Mouse (Mus musculus): ENCODE results near the gene 1700012B07Rik. TPM values are rescaled to one million over a fixed set of nuclear protein-coding genes. Genes with fewer than 3 reads are reported as not detected.

The 1700012B07Rik gene
- total and polyA plus RNA-seq, 3 experiments: not detected

GRCm38 (mm10) chr11:109793578-109793977 lies 34.3 kb downstream of the 1700012B07Rik start:
- no peaks in the 10 kb centered on the region for H3K4me1 ChIP-seq (ENCODE audit: control insufficient read depth in 1 of 2, insufficient read depth in 2 of 2, low read length in 2 of 2)
- no peak for DNase-seq (ENCODE audit: low read depth, low spot score)
- no peaks in the 10 kb centered on the region for H3K36me3 ChIP-seq (ENCODE audit: control insufficient read depth in 1 of 2, insufficient read depth in 2 of 2, low read length in 2 of 2)
- TF ChIP-seq USF1 (IDR thresholded peaks at IDR 0.05; ENCODE audit: low read depth, low read length): no peak
- TF ChIP-seq UBTF (IDR thresholded peaks at IDR 0.05; ENCODE audit: borderline replicate concordance, insufficient read depth, low read depth, low read length): no peak
- no peak for TF ChIP-seq KAT2A (conservative IDR thresholded peaks at IDR 0.05; ENCODE audit: low read depth, low read length)
- H3K79me2 ChIP-seq (ENCODE audit: control insufficient read depth, insufficient read depth, low read length, poor library complexity): no peaks in the 10 kb centered on the region
- no peaks in the 10 kb centered on the region for H3K9me3 ChIP-seq (replicated peaks; ENCODE audit: insufficient read depth, low read length)
- H3K27ac ChIP-seq (ENCODE audit: control insufficient read depth, low read depth, low read length): no peak overlapping the region
- H3K27me3 ChIP-seq (ENCODE audit: control insufficient read depth in 1 of 2, insufficient read depth in 2 of 2, low read length in 2 of 2): no peaks in the 10 kb centered on the region
- H3K9ac ChIP-seq (ENCODE audit: control insufficient read depth, low read depth, low read length, poor library complexity, severe bottlenecking): no peak overlapping the region
- no peak overlapping the region for H3K4me3 ChIP-seq (ENCODE audit: control insufficient read depth in 1 of 2, insufficient read depth in 1 of 2, low read depth in 2 of 2, low read length in 2 of 2)

DNA sequence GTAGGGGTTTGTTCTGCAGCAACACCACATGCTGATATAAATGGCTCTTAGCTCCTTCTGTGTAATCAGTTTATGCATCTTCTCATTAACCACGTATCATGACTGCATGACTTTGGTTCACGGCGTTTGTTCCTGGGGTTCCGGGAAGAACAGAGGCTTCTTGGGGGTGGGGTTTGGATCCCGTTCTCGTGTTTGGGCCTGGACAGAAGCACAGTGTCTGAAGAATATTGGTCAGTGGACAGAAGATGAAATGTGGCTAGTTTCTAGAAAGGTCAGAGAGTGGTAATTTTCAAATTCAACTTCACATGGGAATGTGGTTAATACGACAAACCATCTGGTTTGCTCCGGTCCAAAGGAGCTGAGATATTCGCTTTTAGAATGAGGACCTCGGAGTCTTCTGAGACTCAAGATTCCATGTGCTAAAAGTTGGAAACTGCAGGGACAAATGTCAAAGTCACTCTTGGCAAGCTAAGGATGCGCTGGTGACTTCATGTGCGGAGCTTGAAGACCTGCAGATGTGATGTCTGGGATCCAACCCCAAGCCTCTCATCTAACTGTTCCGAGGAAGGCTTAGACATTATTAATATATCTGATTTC lies 35.3 kb downstream of the 1700012B07Rik start:
- Histone ChIP-seq H3K27me3 (ENCODE audit: control insufficient read depth in 1 of 2, insufficient read depth in 2 of 2, low read length in 2 of 2) (no peaks in the 10 kb centered on the region), H3K36me3 (ENCODE audit: control insufficient read depth in 1 of 2, insufficient read depth in 2 of 2, low read length in 2 of 2) (no peaks in the 10 kb centered on the region), H3K27ac (ENCODE audit: control insufficient read depth, low read depth, low read length) (no peak overlapping the region), H3K4me1 (ENCODE audit: control insufficient read depth in 1 of 2, insufficient read depth in 2 of 2, low read length in 2 of 2) (no peaks in the 10 kb centered on the region), H3K79me2 (ENCODE audit: control insufficient read depth, insufficient read depth, low read length, poor library complexity) (no peaks in the 10 kb centered on the region), H3K4me3 (ENCODE audit: control insufficient read depth in 1 of 2, insufficient read depth in 1 of 2, low read depth in 2 of 2, low read length in 2 of 2) (no peak overlapping the region), H3K9ac (ENCODE audit: control insufficient read depth, low read depth, low read length, poor library complexity, severe bottlenecking) (no peak overlapping the region), H3K9me3 (replicated peaks; ENCODE audit: insufficient read depth, low read length) (no peaks in the 10 kb centered on the region)
- TF ChIP-seq SIN3A (IDR thresholded peaks at IDR 0.05; ENCODE audit: low read length) (no peak), NELFE (IDR thresholded peaks at IDR 0.05; ENCODE audit: low read depth, low read length) (no peak), MAZ (IDR thresholded peaks at IDR 0.05; ENCODE audit: low read depth, low read length) (no peak), NRF1 (IDR thresholded peaks at IDR 0.05; ENCODE audit: insufficient read depth, low read depth, low read length, poor library complexity, severe bottlenecking) (no peak), EP300 (IDR thresholded peaks at IDR 0.05; ENCODE audit: low read depth in 1 of 2, low read length in 2 of 2) (no peak), POLR2AphosphoS5 (IDR thresholded peaks at IDR 0.05; ENCODE audit: borderline replicate concordance, low read depth, low read length) (no peak), RAD21 (IDR thresholded peaks at IDR 0.05; ENCODE audit: low read depth, low read length) (no peak), ZMIZ1 (IDR thresholded peaks at IDR 0.05; ENCODE audit: low read depth, low read length) (no peak), ZC3H11A (IDR thresholded peaks at IDR 0.05; ENCODE audit: low read depth, low read length) (no peak), POLR2AphosphoS2 (IDR thresholded peaks at IDR 0.05; ENCODE audit: low read length) (no peak), CTCF (IDR thresholded peaks at IDR 0.05 in 2 of 3, conservative IDR thresholded peaks at IDR 0.05 in 1 of 3; ENCODE audit: control insufficient read depth in 1 of 3, insufficient read depth in 1 of 3, low read depth in 2 of 3, low read length in 3 of 3, poor library complexity in 1 of 3, severe bottlenecking in 1 of 3) (no peak), MYC (IDR thresholded peaks at IDR 0.05; ENCODE audit: low read depth, low read length) (no peak), ZNF384 (IDR thresholded peaks at IDR 0.05; ENCODE audit: low read depth, low read length) (no peak), HCFC1 (IDR thresholded peaks at IDR 0.05; ENCODE audit: low read depth, low read length) (no peak), ZKSCAN1 (IDR thresholded peaks at IDR 0.05; ENCODE audit: low read depth, low read length) (no peak)
- DNase-seq (ENCODE audit: low read depth, low spot score): no peak
